Mouse (Mus musculus): ENCODE measurements around the gene Gal3st1. TPM values are rescaled to one million over a fixed set of nuclear protein-coding genes. Genes with fewer than 3 reads are reported as not detected.

Gal3st1 gene
- polyA plus RNA-seq, 1 experiment = 0.86 TPM

- no peak for TF ChIP-seq POLR2A (IDR thresholded peaks at IDR 0.05; ENCODE audit: low read depth, low read length)
- Histone ChIP-seq H3K4me1 (ENCODE audit: control insufficient read depth, insufficient read depth, low read length) (peaks cover 5% of the 10 kb centered on the region), H3K4me3 (ENCODE audit: insufficient read depth, low read length) (no peak overlapping the region), H3K27ac (ENCODE audit: insufficient read depth, low read length) (no peak overlapping the region)
Measured at GRCm38 (mm10) chr11:3961761-3962160, 21.7 kb upstream of the Gal3st1 start.

- Histone ChIP-seq H3K27ac (ENCODE audit: insufficient read depth, low read length) (no peak overlapping the region), H3K4me3 (ENCODE audit: insufficient read depth, low read length) (peak overlapping the region; percentile 28), H3K4me1 (ENCODE audit: control insufficient read depth, insufficient read depth, low read length) (peaks cover 5% of the 10 kb centered on the region)
- TF ChIP-seq POLR2A (IDR thresholded peaks at IDR 0.05; ENCODE audit: low read depth, low read length) (no peak; the same call in 1 of the 2 replicates), CTCF (IDR thresholded peaks at IDR 0.05; ENCODE audit: borderline replicate concordance, insufficient read depth, low read length) (no peak)
Measured at GRCm38 (mm10) chr11:3963155-3963554, 20.3 kb upstream of the Gal3st1 start.

GRCm38 (mm10) chr11:3963610-3964415 is 19.6 kb upstream of the Gal3st1 start, which contains the start of gene Pes1:
TSS of gene Pes1 (plus strand) at chr11:3963975.
- Histone ChIP-seq H3K27ac (ENCODE audit: insufficient read depth, low read length) (no peak within 1 kb of the TSS), H3K4me3 (ENCODE audit: insufficient read depth, low read length) (peak within 1 kb of the TSS; percentile 86), H3K4me1 (ENCODE audit: control insufficient read depth, insufficient read depth, low read length) (peaks cover 5% of the 10 kb centered on the region)
- TF ChIP-seq POLR2A (IDR thresholded peaks at IDR 0.05; ENCODE audit: low read depth, low read length) (no peak; the same call in 1 of the 2 replicates), CTCF (IDR thresholded peaks at IDR 0.05; ENCODE audit: borderline replicate concordance, insufficient read depth, low read length) (no peak)

- Histone ChIP-seq H3K4me1 (ENCODE audit: control insufficient read depth, insufficient read depth, low read length) (peaks cover 5% of the 10 kb centered on the region), H3K27ac (ENCODE audit: insufficient read depth, low read length) (no peak overlapping the region)
- TF ChIP-seq CTCF (IDR thresholded peaks at IDR 0.05; ENCODE audit: borderline replicate concordance, insufficient read depth, low read length) = no peak
- TF ChIP-seq POLR2A (IDR thresholded peaks at IDR 0.05; ENCODE audit: low read depth, low read length) = no peak
Measured at GRCm38 (mm10) chr11:3964416-3965172, 18.8 kb upstream of the Gal3st1 start.

GRCm38 (mm10) chr11:3969837-3970236 is 13.6 kb upstream of the Gal3st1 start:
- H3K4me1 ChIP-seq (ENCODE audit: control insufficient read depth, insufficient read depth, low read length) = peaks cover 2% of the 10 kb centered on the region
- H3K27ac ChIP-seq (ENCODE audit: insufficient read depth, low read length) = no peak overlapping the region
- TF ChIP-seq CTCF (IDR thresholded peaks at IDR 0.05; ENCODE audit: borderline replicate concordance, insufficient read depth, low read length) = no peak
- no peak for TF ChIP-seq POLR2A (IDR thresholded peaks at IDR 0.05; ENCODE audit: low read depth, low read length)
- no peak overlapping the region for H3K4me3 ChIP-seq (ENCODE audit: insufficient read depth, low read length)

More at GRCm38 (mm10) chr11:3964416-3965172, 18.8 kb upstream of the Gal3st1 start:
- peak overlapping the region; percentile 86 for H3K4me3 ChIP-seq (ENCODE audit: insufficient read depth, low read length)

GRCm38 (mm10) chr11:3970361-3970760 is 13.1 kb upstream of the Gal3st1 start:
- no peak for TF ChIP-seq POLR2A (IDR thresholded peaks at IDR 0.05; ENCODE audit: low read depth, low read length)
- TF ChIP-seq CTCF (IDR thresholded peaks at IDR 0.05; ENCODE audit: borderline replicate concordance, insufficient read depth, low read length) = no peak
- Histone ChIP-seq H3K4me1 (ENCODE audit: control insufficient read depth, insufficient read depth, low read length) (no peaks in the 10 kb centered on the region), H3K4me3 (ENCODE audit: insufficient read depth, low read length) (no peak overlapping the region), H3K27ac (ENCODE audit: insufficient read depth, low read length) (no peak overlapping the region)

- no peak for TF ChIP-seq POLR2A (IDR thresholded peaks at IDR 0.05; ENCODE audit: low read depth, low read length)
- TF ChIP-seq CTCF (IDR thresholded peaks at IDR 0.05; ENCODE audit: borderline replicate concordance, insufficient read depth, low read length) = no peak
- H3K4me3 ChIP-seq (ENCODE audit: insufficient read depth, low read length) = no peak overlapping the region
Measured at GRCm38 (mm10) chr11:3973081-3973480, 10.4 kb upstream of the Gal3st1 start.

GRCm38 (mm10) chr11:3974311-3974710 is 9.1 kb upstream of the Gal3st1 start:
- TF ChIP-seq CTCF (IDR thresholded peaks at IDR 0.05; ENCODE audit: borderline replicate concordance, insufficient read depth, low read length) (no peak), POLR2A (IDR thresholded peaks at IDR 0.05; ENCODE audit: low read depth, low read length) (no peak)
- Histone ChIP-seq H3K4me3 (ENCODE audit: insufficient read depth, low read length) (no peak overlapping the region), H3K4me1 (ENCODE audit: control insufficient read depth, insufficient read depth, low read length) (no peaks in the 10 kb centered on the region), H3K27ac (ENCODE audit: insufficient read depth, low read length) (no peak overlapping the region)

More at GRCm38 (mm10) chr11:3973081-3973480, 10.4 kb upstream of the Gal3st1 start:
- Histone ChIP-seq H3K4me1 (ENCODE audit: control insufficient read depth, insufficient read depth, low read length) (no peaks in the 10 kb centered on the region), H3K27ac (ENCODE audit: insufficient read depth, low read length) (no peak overlapping the region)

- no peak for TF ChIP-seq CTCF (IDR thresholded peaks at IDR 0.05; ENCODE audit: borderline replicate concordance, insufficient read depth, low read length)
- no peak for TF ChIP-seq POLR2A (IDR thresholded peaks at IDR 0.05; ENCODE audit: low read depth, low read length)
- no peak within 1 kb of the TSS for H3K27ac ChIP-seq (ENCODE audit: insufficient read depth, low read length)
- H3K4me1 ChIP-seq (ENCODE audit: control insufficient read depth, insufficient read depth, low read length) = peaks cover 6% of the 10 kb centered on the region; the same call in 1 of the 2 replicates
- no peak within 1 kb of the TSS for H3K4me3 ChIP-seq (ENCODE audit: insufficient read depth, low read length)
Measured at GRCm38 (mm10) chr11:3976678-3977077, 6.8 kb upstream of the Gal3st1 start, which contains the start of gene 4930556J24Rik. TSS of gene 4930556J24Rik (minus strand) at chr11:3976778.
